Mouse (Mus musculus) embryonic facial prominence, embryonic 11.5 days (tissue): Measurements from ENCODE around the gene Olfr733. TPM values are rescaled to one million over a fixed set of nuclear protein-coding genes. Genes with fewer than 3 reads are reported as not detected.

Experiments
- ATAC-seq: fragments of 200-750 bp; cut with Nextera tagmentation; replicated peaks from 2 replicates; pipeline ENCODE4 v1.8.0; 2017; ENCODE audit warnings: low read depth; ENCODE audit not compliant: insufficient number of reproducible peaks, low FRiP score, low TSS enrichment
- DNase-seq: peaks from one replicate; pipeline ENCODE4 v3.0.0-alpha.2; 2015; ENCODE audit warnings: low spot score
- H3K27ac ChIP-seq: fragments of 300-500 bp; sonication (generic); replicated peaks from 2 replicates; pipeline ENCODE4 v1.5.1; 2014; ENCODE audit warnings: mild to moderate bottlenecking, low read depth, low read length, control low read depth
- H3K27me3 ChIP-seq: fragments of 300-500 bp; sonication (generic); 2 replicates; pipeline ENCODE4 v1.6.1; 2014; ENCODE audit warnings: mild to moderate bottlenecking, low read length, moderate library complexity, mixed read lengths; ENCODE audit not compliant: control insufficient read depth, insufficient read depth
- H3K36me3 ChIP-seq: fragments of 300-500 bp; sonication (generic); replicated peaks from 2 replicates; pipeline ENCODE4 v1.6.1; 2014; ENCODE audit warnings: low read depth, mild to moderate bottlenecking, low read length, moderate library complexity, mixed read lengths; ENCODE audit not compliant: control insufficient read depth, insufficient read depth
- H3K4me1 ChIP-seq: fragments of 300-500 bp; sonication (generic); 2 replicates; pipeline ENCODE4 v1.6.1; 2014; ENCODE audit warnings: low read length, mixed read lengths; ENCODE audit not compliant: control insufficient read depth, insufficient read depth
- H3K4me2 ChIP-seq: fragments of 300-500 bp; sonication (generic); 2 replicates; pipeline ENCODE4 v1.6.1; 2014; ENCODE audit warnings: low read depth, mild to moderate bottlenecking, control low read depth, low read length, moderate library complexity
- H3K4me3 ChIP-seq: fragments of 300-500 bp; sonication (generic); 2 replicates; pipeline ENCODE4 v1.5.1; 2014; ENCODE audit warnings: low read depth, low read length, control low read depth
- H3K9ac ChIP-seq: fragments of 300-500 bp; sonication (generic); replicated peaks from 2 replicates; pipeline ENCODE4 v1.6.1; 2014; ENCODE audit warnings: mild to moderate bottlenecking, control low read depth, low read length
- H3K9me3 ChIP-seq: fragments of 300-500 bp; sonication (generic); replicated peaks from 2 replicates; pipeline ENCODE4 v1.6.1; 2016; ENCODE audit warnings: mild to moderate bottlenecking, low read length, inconsistent platforms, mixed read lengths; ENCODE audit not compliant: control insufficient read depth
- WGBS: fragments of 180-500 bp; shearing (Covaris S2); extraction: QIAGEN DNeasy Blood & Tissue Kit; methylation state at CpG from one replicate; pipeline ENCODE4 v1.1.7; 2014; 5-methylcytosine and 5-hydroxymethylcytosine counted together
- polyA plus RNA-seq: library from polyadenylated mRNA; unstranded; fragments of >200 nt; fragmentation: Nextera tagmentation; extraction: Ambion mirVana; gene quantifications from 2 replicates; pipeline ENCODE4 v1.2.1, GENCODE M21; 2014

Olfr733 gene
- not detected in 2 replicates for polyA plus RNA-seq

DNA sequence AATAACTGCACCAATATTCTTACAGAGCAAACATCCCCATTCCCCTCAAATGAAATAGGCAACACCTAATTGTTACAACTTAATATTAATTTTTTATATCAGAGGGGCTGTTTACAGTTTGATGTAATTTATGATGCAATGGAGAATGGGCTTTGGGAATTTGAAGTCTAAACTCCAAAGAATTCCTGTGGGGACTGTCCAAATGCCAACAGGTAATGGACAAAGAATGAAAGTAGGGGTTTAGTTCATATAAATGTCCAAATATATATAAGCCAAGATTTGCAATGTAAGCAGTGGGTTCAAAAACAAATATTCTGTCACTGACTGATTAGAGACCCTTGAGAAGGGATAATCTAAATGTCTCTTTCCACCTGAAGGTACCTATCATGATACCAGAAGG is at the start of gene Olfr733:
TSS of gene Olfr733 (minus strand) at position 101 of the 400 bp plus-strand sequence.
- ATAC-seq (no peak), DNase-seq (no peak)
- no peak within 1 kb of the TSS for H3K4me3 ChIP-seq
- H3K27me3 ChIP-seq, result no peaks in the 10 kb centered on the region
- H3K4me2 ChIP-seq, result no peak within 1 kb of the TSS
- H3K36me3 ChIP-seq, result no peaks in the 10 kb centered on the region
- no peaks in the 10 kb centered on the region for H3K9me3 ChIP-seq
- no peaks in the 10 kb centered on the region for H3K4me1 ChIP-seq
- H3K9ac ChIP-seq, result no peak within 1 kb of the TSS
- H3K27ac ChIP-seq, result no peak within 1 kb of the TSS

- DNase-seq (no peak), ATAC-seq (no peak)
- H3K4me3 ChIP-seq, result no peak within 1 kb of the TSS
- H3K4me2 ChIP-seq, result no peak within 1 kb of the TSS
- H3K9me3 ChIP-seq, result no peaks in the 10 kb centered on the region
- no peaks in the 10 kb centered on the region for H3K27me3 ChIP-seq
- WGBS, result 80% methylated on average over 2 of the region's 2 CpGs
- H3K4me1 ChIP-seq, result no peaks in the 10 kb centered on the region
- no peak within 1 kb of the TSS for H3K9ac ChIP-seq
- no peak within 1 kb of the TSS for H3K27ac ChIP-seq
- no peaks in the 10 kb centered on the region for H3K36me3 ChIP-seq
Measured at GRCm38 (mm10) chr14:50348796-50349195, 47.5 kb upstream of the Olfr733 start, which contains the start of gene Olfr735. Olfr735 (minus strand) TSS chr14:50348872.

DNA sequence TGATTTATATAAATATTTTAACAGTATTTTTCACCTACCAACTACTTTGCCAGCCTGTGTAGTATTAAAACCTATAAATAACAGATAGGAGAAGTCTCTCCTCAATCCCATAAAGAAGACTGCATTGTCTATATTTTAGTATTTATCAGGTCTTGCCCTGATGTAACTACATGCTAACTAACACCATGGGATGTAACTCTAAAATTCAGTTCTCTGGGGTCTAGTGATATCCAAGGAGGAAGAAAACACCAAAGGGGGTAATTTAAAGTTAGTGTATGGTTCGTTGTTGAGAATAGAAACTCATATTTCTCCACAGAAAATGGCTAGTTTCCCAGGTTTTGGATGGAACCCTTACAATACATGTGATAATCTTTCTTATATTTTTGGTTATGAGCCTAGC is 25.3 kb upstream of the Olfr733 start, which contains the start of gene Olfr734:
TSS of gene Olfr734 (minus strand) at position 101 of the 400 bp plus-strand sequence.
- ATAC-seq (no peak), DNase-seq (no peak)
- Histone ChIP-seq H3K27me3 (no peaks in the 10 kb centered on the region), H3K4me2 (no peak within 1 kb of the TSS), H3K27ac (no peak within 1 kb of the TSS), H3K4me3 (no peak within 1 kb of the TSS), H3K9me3 (no peaks in the 10 kb centered on the region), H3K36me3 (no peaks in the 10 kb centered on the region), H3K9ac (no peak within 1 kb of the TSS), H3K4me1 (no peaks in the 10 kb centered on the region)
- WGBS, result 78% methylated on average over 1 of the region's 1 CpGs

GRCm38 (mm10) chr14:50284106-50284505 is 17.2 kb downstream of the Olfr733 start, which contains the start of gene Olfr732:
Olfr732 (minus strand) TSS chr14:50284206.
- ATAC-seq (no peak), DNase-seq (no peak)
- 91% methylated on average over 1 of the region's 1 CpGs for WGBS
- no peaks in the 10 kb centered on the region for H3K27me3 ChIP-seq
- H3K9me3 ChIP-seq, result no peaks in the 10 kb centered on the region
- no peaks in the 10 kb centered on the region for H3K4me1 ChIP-seq
- H3K4me3 ChIP-seq, result no peak within 1 kb of the TSS
- no peaks in the 10 kb centered on the region for H3K36me3 ChIP-seq
- no peak within 1 kb of the TSS for H3K9ac ChIP-seq
- no peak within 1 kb of the TSS for H3K4me2 ChIP-seq
- H3K27ac ChIP-seq, result no peak within 1 kb of the TSS

Other genes with a start within 250 kb of the Olfr733 start
- gene Olfr726, start 210.6 kb downstream of the Olfr733 start, polyA plus RNA-seq, result not detected in 2 replicates
- gene Olfr727, start 178.3 kb downstream of the Olfr733 start, polyA plus RNA-seq, result not detected in 2 replicates
- gene Olfr728, start 158.8 kb downstream of the Olfr733 start, polyA plus RNA-seq, result not detected in 2 replicates
- not detected in 2 replicates for gene Olfr729, start 148.6 kb downstream of the Olfr733 start, polyA plus RNA-seq
- gene Olfr730, start 113.3 kb downstream of the Olfr733 start, polyA plus RNA-seq, result not detected in 2 replicates
- not detected in 2 replicates for gene Olfr731, start 59.7 kb downstream of the Olfr733 start, polyA plus RNA-seq
- gene Olfr732, start 17.3 kb downstream of the Olfr733 start, polyA plus RNA-seq, result not detected in 2 replicates
- not detected in 2 replicates for gene Olfr734, start 25.2 kb upstream of the Olfr733 start, polyA plus RNA-seq
- not detected in 2 replicates for gene Olfr735, start 47.4 kb upstream of the Olfr733 start, polyA plus RNA-seq
- gene Tlr11, start 56.4 kb upstream of the Olfr733 start, polyA plus RNA-seq, result not detected in 2 replicates
- not detected in 2 replicates for gene Olfr736, start 79.6 kb upstream of the Olfr733 start, polyA plus RNA-seq
- not detected in 2 replicates for gene Olfr738, start 106.0 kb upstream of the Olfr733 start, polyA plus RNA-seq
- not detected in 2 replicates for gene Olfr739, start 117.1 kb upstream of the Olfr733 start, polyA plus RNA-seq
- not detected in 2 replicates for gene Olfr740, start 144.0 kb upstream of the Olfr733 start, polyA plus RNA-seq
- gene Olfr741, start 171.2 kb upstream of the Olfr733 start, polyA plus RNA-seq, result not detected in 2 replicates
- not detected in 2 replicates for gene Olfr742, start 202.1 kb upstream of the Olfr733 start, polyA plus RNA-seq
- not detected in 2 replicates for gene Olfr743, start 220.3 kb upstream of the Olfr733 start, polyA plus RNA-seq